Mouse (Mus musculus) kidney, adult 2 months (tissue): ENCODE data around the gene Plxnb3.

ENCODE experiments used
- CTCF ChIP-seq: fragments of 200-500 bp; conservative IDR thresholded peaks from 2 replicates; pipeline ENCODE4 v1.5.1; 2011; ENCODE audit warnings: low read depth, mild to moderate bottlenecking, control low read depth, low read length, moderate library complexity, mixed read lengths; ENCODE audit not compliant: insufficient read depth, insufficient read length
- POLR2A ChIP-seq: fragments of 200-500 bp; IDR thresholded peaks from one replicate; pipeline ENCODE4 v1.6.1; 2011; ENCODE audit warnings: low read depth, low read length, control low read depth

DNA sequence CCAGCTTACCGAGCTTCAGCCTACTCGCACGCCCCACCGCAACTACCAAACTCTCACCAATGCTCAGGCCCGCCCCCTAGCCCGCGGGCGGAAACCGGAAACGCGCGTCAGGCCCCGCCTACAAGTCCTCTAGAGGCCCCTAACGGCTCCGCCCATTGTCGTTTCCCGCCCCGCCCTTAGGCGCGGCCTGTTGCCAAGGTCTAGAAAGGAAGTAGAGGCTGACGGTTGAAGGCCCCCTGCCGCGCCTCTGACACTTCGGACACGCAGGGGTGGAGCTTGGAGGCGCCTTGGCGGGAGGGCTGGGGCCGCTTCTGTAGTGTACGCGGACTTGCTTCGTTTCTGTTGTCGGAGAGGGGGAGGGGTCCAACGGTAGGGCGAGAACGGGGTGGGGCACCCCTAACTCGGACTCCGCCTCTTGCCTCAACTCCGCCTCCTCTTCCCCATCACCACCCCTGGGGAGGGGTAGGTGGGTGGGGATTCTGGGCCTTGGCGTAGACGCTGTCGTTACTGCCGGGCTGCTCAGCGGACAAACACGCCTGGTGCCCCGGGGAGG is 40.7 kb upstream of the Plxnb3 start, which contains the start of the genes Bcap31 and Abcd1:
- TF ChIP-seq CTCF, result no peak
- no peak for TF ChIP-seq POLR2A
